Mouse (Mus musculus): Measurements from ENCODE around the gene Npas3.

DNA sequence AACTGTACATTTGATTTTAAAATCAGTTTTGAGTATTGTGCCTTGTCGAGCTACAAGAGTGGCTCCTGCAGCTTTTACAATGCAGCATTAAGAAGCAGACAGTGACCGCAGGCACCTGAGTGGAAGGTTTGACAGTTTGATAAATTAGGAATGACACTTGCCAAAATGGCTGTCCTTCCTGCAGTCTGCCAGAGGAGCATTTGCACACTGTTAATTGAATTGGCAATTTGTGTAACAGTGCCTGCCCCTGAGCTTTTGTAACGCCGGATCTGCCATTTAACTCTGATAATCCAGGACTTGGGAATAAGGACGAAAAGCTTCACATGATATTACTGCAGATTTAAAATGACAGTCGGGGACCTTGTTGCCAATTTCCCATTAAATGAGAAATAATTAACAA lies 357.2 kb downstream of the Npas3 start:
- no peak for TF ChIP-seq CTCF (IDR thresholded peaks at IDR 0.05; ENCODE audit: control insufficient read depth, insufficient read depth, insufficient read length)
- TF ChIP-seq USF1 (IDR thresholded peaks at IDR 0.05; ENCODE audit: low read depth): no peak
- no peak for TF ChIP-seq MAX (IDR thresholded peaks at IDR 0.05)
- TF ChIP-seq MYOD1 (IDR thresholded peaks at IDR 0.05; ENCODE audit: control insufficient read depth, insufficient read length, low read depth): no peak
- TF ChIP-seq CEBPB (IDR thresholded peaks at IDR 0.05; ENCODE audit: low read depth): no peak
- TF ChIP-seq MYOG (IDR thresholded peaks at IDR 0.05; ENCODE audit: control insufficient read depth, extremely low read depth, insufficient read length): no peak

Data from C2C12 (cell line).